In genomic region chr15:82274593-82274926, GRCm38 (mm10) we compare ENCODE assay signal across 7 mouse cellular contexts. TPM values are rescaled to one million over a fixed set of nuclear protein-coding genes. Genes with fewer than 3 reads are reported as not detected.
DNase-seq lines count a peak whose midpoint lies in the region; ATAC-seq and TF ChIP-seq lines count a peak whose summit lies in the region.

TSS of gene Sept3 (plus strand) at chr15:82274893.

- H3K4me3 ChIP-seq in lung, embryonic 16.5 days (ENCODE audit: low read length), result peak within 1 kb of the TSS; percentile 59
- H3K4me3 ChIP-seq in forebrain, postnatal 0 days (ENCODE audit: low read depth, low read length), result peak within 1 kb of the TSS; percentile 70
- peak within 1 kb of the TSS; percentile 73 for H3K4me3 ChIP-seq in limb, embryonic 11.5 days (ENCODE audit: low read depth, low read length)
- peak within 1 kb of the TSS; percentile 53 for H3K4me3 ChIP-seq in stomach, embryonic 15.5 days (replicated peaks)

- H3K9me3 ChIP-seq in lung, embryonic 16.5 days (ENCODE audit: control insufficient read depth, low read length), result no peaks in the 10 kb centered on the region
- no peaks in the 10 kb centered on the region for H3K9me3 ChIP-seq in forebrain, postnatal 0 days (ENCODE audit: low read length)
- no peaks in the 10 kb centered on the region for H3K9me3 ChIP-seq in limb, embryonic 11.5 days (ENCODE audit: control insufficient read depth, low read length)
- no peaks in the 10 kb centered on the region for H3K9me3 ChIP-seq in stomach, embryonic 15.5 days

- peaks cover 42% of the 10 kb centered on the region for H3K27me3 ChIP-seq in lung, embryonic 16.5 days (ENCODE audit: control insufficient read depth, insufficient read depth, low read depth, low read length)
- peaks cover 3% of the 10 kb centered on the region; the same call in 1 of the 2 replicates for H3K27me3 ChIP-seq in forebrain, postnatal 0 days (ENCODE audit: insufficient read depth, low read length)
- H3K27me3 ChIP-seq in limb, embryonic 11.5 days (ENCODE audit: control insufficient read depth, insufficient read depth, low read length), result peaks cover 20% of the 10 kb centered on the region
- H3K27me3 ChIP-seq in stomach, embryonic 15.5 days (replicated peaks), result peaks cover 40% of the 10 kb centered on the region

- DNase-seq in lung, postnatal 4 days, result no peak
- DNase-seq in forebrain, postnatal 0 days, result no peak
- no peak for DNase-seq in limb, embryonic 11.5 days (ENCODE audit: low spot score)
- no peak for DNase-seq in kidney, postnatal 10 days

- no peak for TF ChIP-seq CTCF in forebrain, postnatal 0 days (IDR thresholded peaks at IDR 0.05; ENCODE audit: low read depth)

- H3K27ac ChIP-seq in lung, embryonic 16.5 days (ENCODE audit: low read length), result no peak within 1 kb of the TSS
- H3K27ac ChIP-seq in forebrain, postnatal 0 days (ENCODE audit: low read depth, low read length), result peak within 1 kb of the TSS; percentile 94
- no peak within 1 kb of the TSS for H3K27ac ChIP-seq in limb, embryonic 11.5 days (replicated peaks; ENCODE audit: low read depth, low read length)
- no peak within 1 kb of the TSS for H3K27ac ChIP-seq in stomach, embryonic 15.5 days

- H3K4me1 ChIP-seq in lung, embryonic 16.5 days (replicated peaks; ENCODE audit: control insufficient read depth, insufficient read depth, low read length), result peaks cover 10% of the 10 kb centered on the region
- peaks cover 20% of the 10 kb centered on the region for H3K4me1 ChIP-seq in forebrain, postnatal 0 days (ENCODE audit: insufficient read depth)
- 0 out of 2 replicates have a peak, but pooled peaks cover 3% of the 10 kb centered on the region for H3K4me1 ChIP-seq in limb, embryonic 11.5 days (ENCODE audit: control insufficient read depth, insufficient read depth, low read length)
- H3K4me1 ChIP-seq in stomach, embryonic 15.5 days, result peaks cover 17% of the 10 kb centered on the region

- peak within 1 kb of the TSS; percentile 98 for H3K4me2 ChIP-seq in lung, embryonic 16.5 days (ENCODE audit: low read depth, low read length)
- H3K4me2 ChIP-seq in forebrain, postnatal 0 days (ENCODE audit: low read depth), result peak within 1 kb of the TSS; percentile 90
- peak within 1 kb of the TSS; percentile 95 for H3K4me2 ChIP-seq in limb, embryonic 11.5 days (ENCODE audit: low read depth, severe bottlenecking)
- H3K4me2 ChIP-seq in stomach, embryonic 15.5 days, result peak within 1 kb of the TSS; percentile 97

- no peaks in the 10 kb centered on the region for H3K36me3 ChIP-seq in lung, embryonic 16.5 days (ENCODE audit: control insufficient read depth, insufficient read depth, low read length)
- peaks cover 17% of the 10 kb centered on the region for H3K36me3 ChIP-seq in forebrain, postnatal 0 days (ENCODE audit: insufficient read depth)
- H3K36me3 ChIP-seq in limb, embryonic 11.5 days (ENCODE audit: control insufficient read depth, insufficient read depth, low read length), result no peaks in the 10 kb centered on the region
- H3K36me3 ChIP-seq in stomach, embryonic 15.5 days, result no peaks in the 10 kb centered on the region

- 26% methylated on average over 6 of the region's 6 CpGs for WGBS in lung, embryonic 16.5 days
- 30% methylated on average over 6 of the region's 6 CpGs for whole genome bisulfite sequencing in forebrain, postnatal 0 days
- 29% methylated on average over 6 of the region's 6 CpGs for WGBS in limb, embryonic 11.5 days
- WGBS in stomach, embryonic 15.5 days, result 35% methylated on average over 6 of the region's 6 CpGs

- H3K9ac ChIP-seq in lung, embryonic 16.5 days (ENCODE audit: low read length), result peak within 1 kb of the TSS; percentile 60
- H3K9ac ChIP-seq in forebrain, postnatal 0 days, result peak within 1 kb of the TSS; percentile 93
- H3K9ac ChIP-seq in limb, embryonic 11.5 days (ENCODE audit: low read length), result peak within 1 kb of the TSS; percentile 73
- H3K9ac ChIP-seq in stomach, embryonic 15.5 days, result peak within 1 kb of the TSS; percentile 52

- ATAC-seq in lung, embryonic 16.5 days (ENCODE audit: low read depth), result no peak
- no peak for ATAC-seq in forebrain, postnatal 0 days
- no peak for ATAC-seq in limb, embryonic 11.5 days (ENCODE audit: insufficient number of reproducible peaks, low FRiP score, low TSS enrichment, low read depth)
- no peak for ATAC-seq in stomach, embryonic 15.5 days (ENCODE audit: insufficient read depth, low FRiP score, low read depth)
- no peak for ATAC-seq in frontal cortex, adult (ENCODE audit: low TSS enrichment)

RNA-seq across cellular contexts. Expression of gene Sept3, which starts in this region (rescaled TPM):
- 1.8 and 1.9 TPM in 2 replicates for polyA plus RNA-seq in lung, embryonic 16.5 days (2015; fragmentation: Nextera tagmentation; extraction: Ambion mirVana)
- 550 and 602 TPM in 2 replicates for total RNA-seq in forebrain, postnatal 0 days (2014; rRNA removed)
- polyA plus RNA-seq in forebrain, postnatal 0 days (2015; fragmentation: Nextera tagmentation; extraction: Ambion mirVana), result 400 and 449 TPM in 2 replicates
- 37.6 and 47.4 TPM in 2 replicates for polyA plus RNA-seq in limb, embryonic 11.5 days (2014; fragmentation: Nextera tagmentation; extraction: Ambion mirVana)
- 10.2 and 12.4 TPM in 2 replicates for polyA plus RNA-seq in stomach, embryonic 15.5 days (2015; fragmentation: Nextera tagmentation; extraction: Ambion mirVana)
